Mouse (Mus musculus) duodenum, adult 2 months (tissue): ENCODE results near the gene Slc39a8. TPM values are rescaled to one million over a fixed set of nuclear protein-coding genes. Genes with fewer than 3 reads are reported as not detected.

Experiments
- polyA plus RNA-seq: library from polyadenylated mRNA; depleted of rRNA; stranded (reverse); fragments of >200 nt; gene quantifications from 2 replicates; pipeline ENCODE4 v1.2.3, GENCODE M21; 2012; ENCODE audit warnings: low replicate concordance; rRNA removed

Gene Slc39a8
- 2.9 and 3.1 TPM in 2 replicates for polyA plus RNA-seq

DNA sequence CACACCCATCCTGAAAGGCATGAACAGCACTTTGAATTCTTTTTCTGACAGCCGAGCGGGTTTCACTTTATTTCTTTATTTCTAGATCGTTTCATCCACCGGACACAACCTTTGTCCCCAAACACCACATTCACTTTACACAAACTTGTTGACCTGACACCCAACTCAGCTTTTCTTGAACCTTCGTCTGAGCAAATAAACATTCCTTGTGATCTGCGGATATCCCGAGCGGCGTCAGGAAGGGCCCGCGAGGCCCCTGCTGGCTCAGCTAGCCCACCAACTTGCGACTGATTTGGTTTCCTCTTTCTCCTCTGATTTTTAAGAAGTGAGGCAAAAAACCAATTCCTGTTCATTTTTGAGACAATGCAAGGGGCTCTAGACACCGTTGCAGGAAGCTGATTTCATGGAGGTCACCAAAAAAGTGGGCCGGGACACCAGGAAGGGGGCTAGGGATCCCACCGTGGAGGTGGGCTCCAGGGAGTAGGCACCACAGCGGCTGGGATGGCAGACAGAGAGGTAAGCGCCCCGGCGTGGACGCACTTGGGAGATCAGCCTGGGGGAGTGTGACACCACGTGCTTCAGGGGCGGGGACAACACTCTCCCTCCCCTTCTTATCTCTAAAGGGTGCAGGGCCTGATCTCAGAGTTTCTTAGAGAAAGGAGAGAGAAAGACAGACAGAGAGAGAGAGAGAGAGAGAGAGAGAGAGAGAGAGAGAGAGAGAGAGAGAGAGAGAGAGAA is at the start of gene Slc39a8:
Gene Slc39a8, plus strand, starts transcription at position 264 of the 738 bp plus-strand sequence.

Other genes starting within 250 kb of the Slc39a8 start
- gene Nfkb1, start 133.7 kb upstream of the Slc39a8 start, polyA plus RNA-seq: 48.3 and 52.6 TPM in 2 replicates